Mouse (Mus musculus): ENCODE measurements around the gene Smyd3.

GRCm38 (mm10) chr1:179212295-179212694 is 305.5 kb downstream of the Smyd3 start:
- TF ChIP-seq CTCF (IDR thresholded peaks at IDR 0.05; ENCODE audit: low read depth, low read length) (no peak), POLR2A (IDR thresholded peaks at IDR 0.05; ENCODE audit: borderline replicate concordance, low read depth, low read length) (no peak)

All from bone marrow macrophage, adult 2 months (primary cell).